Mouse (Mus musculus) heart, embryonic 12.5 days (tissue): Measurements from ENCODE around the gene Ttll2. TPM values are rescaled to one million over a fixed set of nuclear protein-coding genes. Genes with fewer than 3 reads are reported as not detected.

ENCODE experiments used
- polyA plus RNA-seq: library from polyadenylated mRNA; unstranded; fragments of >200 nt; fragmentation: Nextera tagmentation; extraction: Ambion mirVana; gene quantifications from 2 replicates; pipeline ENCODE4 v1.2.1, GENCODE M21; 2016

Ttll2 gene
- polyA plus RNA-seq, 1 experiment from 2014 or later: not detected

Other genes with a start within 250 kb of the Ttll2 start
- gene Rps6ka2, start 182.6 kb downstream of the Ttll2 start, polyA plus RNA-seq: 62.5 and 68.8 TPM in 2 replicates
- not detected in 2 replicates for gene Tcp10a, start 28.1 kb downstream of the Ttll2 start, polyA plus RNA-seq
- gene Gm49630, start 19.3 kb upstream of the Ttll2 start, polyA plus RNA-seq: not detected in 2 replicates
- not detected in 2 replicates for gene Unc93a2, start 32.8 kb upstream of the Ttll2 start, polyA plus RNA-seq